Mouse (Mus musculus) CH12.LX (cell line): ENCODE results near the gene Crtc1.

Experiments
- CTCF ChIP-seq, 2 experiments: IDR thresholded peaks in 1 of 2; conservative IDR thresholded peaks in 1 of 2; 2 replicates each; pipeline ENCODE4 v1.5.1; 2011 to 2012; ENCODE audit warnings: low read depth in 2 of 2, low read length in 2 of 2, improper control_type of control experiment in 1 of 2, inconsistent platforms in 1 of 2, mild to moderate bottlenecking in 1 of 2, moderate library complexity in 1 of 2
- EP300 ChIP-seq: IDR thresholded peaks from 2 replicates; pipeline ENCODE4 v1.6.1; 2011; ENCODE audit warnings: low read length, improper control_type of control experiment
- MAX ChIP-seq: IDR thresholded peaks from 2 replicates; pipeline ENCODE4 v1.6.1; 2011; ENCODE audit warnings: low read length, improper control_type of control experiment
- POLR2A ChIP-seq: IDR thresholded peaks from 2 replicates; pipeline ENCODE4 v1.6.1; 2011; ENCODE audit warnings: low read depth, mild to moderate bottlenecking, improper control_type of control experiment, low read length
- POLR2AphosphoS2 ChIP-seq: IDR thresholded peaks from 2 replicates; pipeline ENCODE4 v1.6.1; 2011; ENCODE audit warnings: low read depth, low read length, improper control_type of control experiment
- TCF12 ChIP-seq: IDR thresholded peaks from 2 replicates; pipeline ENCODE4 v1.6.1; 2014; ENCODE audit warnings: low read depth, mild to moderate bottlenecking, inconsistent platforms, low read length, improper control_type of control experiment

GRCm38 (mm10) chr8:70486191-70486681, 46.9 kb upstream of the Crtc1 start:
- no peak for TF ChIP-seq CTCF (conservative IDR thresholded peaks at IDR 0.05 in 1 of 2, IDR thresholded peaks at IDR 0.05 in 1 of 2; ENCODE audit: low read depth in 2 of 2, low read length in 2 of 2)
- no peak for TF ChIP-seq MAX
- no peak for TF ChIP-seq POLR2A
- TF ChIP-seq POLR2AphosphoS2 = no peak
- TF ChIP-seq TCF12 = no peak
- no peak for TF ChIP-seq EP300
